Mouse (Mus musculus) CH12.LX (cell line): ENCODE results near the gene Dstn. TPM values are rescaled to one million over a fixed set of nuclear protein-coding genes. Genes with fewer than 3 reads are reported as not detected.

Experiments used
- DNase-seq: peaks from one replicate; pipeline ENCODE4 v3.0.0-alpha.2; 2013; ENCODE audit errors: extremely low read depth
- H3K27ac ChIP-seq: 2 replicates; pipeline ENCODE4 v1.5.1; 2012; ENCODE audit warnings: low read depth, mild to moderate bottlenecking, control low read depth, moderate library complexity; ENCODE audit not compliant: insufficient read depth
- H3K27me3 ChIP-seq: replicated peaks from 2 replicates; pipeline ENCODE3; 2012; ENCODE audit warnings: inconsistent platforms
- H3K36me3 ChIP-seq, 2 experiments: replicated peaks in 1 of 2; 2 replicates each; pipeline versions ENCODE3 to v1.6.1; 2012; ENCODE audit warnings: inconsistent platforms in 1 of 2, low read length in 1 of 2, mild to moderate bottlenecking in 1 of 2, mixed read lengths in 1 of 2, moderate library complexity in 1 of 2; ENCODE audit not compliant: control insufficient read depth in 1 of 2, insufficient read depth in 1 of 2
- H3K4me1 ChIP-seq, 2 experiments: 2 replicates each; pipeline ENCODE4 v1.6.1; 2012; ENCODE audit warnings: inconsistent platforms in 1 of 2, moderate library complexity in 1 of 2; ENCODE audit not compliant: insufficient read depth in 2 of 2, control insufficient read depth in 1 of 2
- H3K4me2 ChIP-seq: 2 replicates; pipeline ENCODE4 v1.6.1; 2012; ENCODE audit warnings: low read depth, mild to moderate bottlenecking, control low read depth; ENCODE audit not compliant: poor library complexity, insufficient read depth, severe bottlenecking
- H3K4me3 ChIP-seq, 3 experiments: fragments of 150-350 bp in 1 of 3; sonication (generic) in 1 of 3; replicated peaks in 1 of 3; 2 replicates each; pipeline versions ENCODE3 to v1.5.1; 2011 to 2012; ENCODE audit warnings: low read depth in 2 of 3, low read length in 2 of 3, mild to moderate bottlenecking in 2 of 3, moderate library complexity in 2 of 3, control low read depth in 1 of 3, improper control_type of control experiment in 1 of 3, inconsistent platforms in 1 of 3, mixed read lengths in 1 of 3; ENCODE audit not compliant: poor library complexity in 1 of 3
- H3K79me2 ChIP-seq: replicated peaks from 2 replicates; pipeline ENCODE4 v1.6.1; 2012; ENCODE audit warnings: mild to moderate bottlenecking, moderate library complexity; ENCODE audit not compliant: control insufficient read depth, poor library complexity, insufficient read depth, severe bottlenecking; ENCODE audit errors: extremely low read depth
- H3K9ac ChIP-seq: 2 replicates; pipeline ENCODE4 v1.6.1; 2012; ENCODE audit warnings: low read depth, mild to moderate bottlenecking, control low read depth, moderate library complexity; ENCODE audit not compliant: insufficient read depth
- H3K9me3 ChIP-seq: replicated peaks from 2 replicates; pipeline ENCODE3; 2012; ENCODE audit warnings: low read length, inconsistent platforms, mixed read lengths
- BHLHE40 ChIP-seq: IDR thresholded peaks from 2 replicates; pipeline ENCODE4 v1.6.1; 2011; ENCODE audit warnings: mild to moderate bottlenecking, low read depth, low read length, improper control_type of control experiment
- CHD2 ChIP-seq: IDR thresholded peaks from 2 replicates; pipeline ENCODE4 v1.6.1; 2011; ENCODE audit warnings: low read length, improper control_type of control experiment
- ELF1 ChIP-seq: IDR thresholded peaks from 2 replicates; pipeline ENCODE4 v1.6.1; 2014; ENCODE audit warnings: low read depth, mild to moderate bottlenecking, inconsistent platforms, low read length, improper control_type of control experiment
- IRF4 ChIP-seq: IDR thresholded peaks from 2 replicates; pipeline ENCODE4 v1.6.1; 2014; ENCODE audit warnings: low read depth, mild to moderate bottlenecking, inconsistent platforms, low read length, improper control_type of control experiment
- JUN ChIP-seq: IDR thresholded peaks from 2 replicates; pipeline ENCODE4 v1.6.1; 2011; ENCODE audit warnings: low read depth, mild to moderate bottlenecking, low read length, improper control_type of control experiment, moderate library complexity; ENCODE audit not compliant: insufficient read depth
- MAFK ChIP-seq: IDR thresholded peaks from 2 replicates; pipeline ENCODE4 v1.6.1; 2011; ENCODE audit warnings: low read length, improper control_type of control experiment; ENCODE audit not compliant: insufficient replicate concordance
- MAZ ChIP-seq: IDR thresholded peaks from 2 replicates; pipeline ENCODE4 v1.6.1; 2012; ENCODE audit warnings: low read depth, mild to moderate bottlenecking, inconsistent platforms, low read length, improper control_type of control experiment, moderate library complexity
- MYC ChIP-seq: IDR thresholded peaks from 2 replicates; pipeline ENCODE4 v1.6.1; 2011; ENCODE audit warnings: low read depth, mild to moderate bottlenecking, improper control_type of control experiment, low read length
- NELFE ChIP-seq: IDR thresholded peaks from 2 replicates; pipeline ENCODE4 v1.6.1; 2011; ENCODE audit warnings: low read depth, low read length, improper control_type of control experiment
- RCOR1 ChIP-seq: conservative IDR thresholded peaks from 2 replicates; pipeline ENCODE4 v1.6.1; 2012; ENCODE audit warnings: low read depth, mild to moderate bottlenecking, inconsistent platforms, low read length, improper control_type of control experiment
- SIN3A ChIP-seq: IDR thresholded peaks from 2 replicates; pipeline ENCODE4 v1.6.1; 2012; ENCODE audit warnings: low read length, improper control_type of control experiment, inconsistent platforms
- TBP ChIP-seq: conservative IDR thresholded peaks from 2 replicates; pipeline ENCODE4 v1.6.1; 2011; ENCODE audit warnings: low read depth, low read length, improper control_type of control experiment
- TCF12 ChIP-seq: IDR thresholded peaks from 2 replicates; pipeline ENCODE4 v1.6.1; 2014; ENCODE audit warnings: low read depth, mild to moderate bottlenecking, inconsistent platforms, low read length, improper control_type of control experiment
- UBTF ChIP-seq: IDR thresholded peaks from 2 replicates; pipeline ENCODE4 v1.6.1; 2012; ENCODE audit warnings: low read depth, mild to moderate bottlenecking, inconsistent platforms, low read length, improper control_type of control experiment, moderate library complexity
- ZC3H11A ChIP-seq: IDR thresholded peaks from 2 replicates; pipeline ENCODE4 v1.6.1; 2012; ENCODE audit warnings: low read depth, mild to moderate bottlenecking, inconsistent platforms, low read length, improper control_type of control experiment
- ZMIZ1 ChIP-seq: IDR thresholded peaks from 2 replicates; pipeline ENCODE4 v1.6.1; 2012; ENCODE audit warnings: low read depth, mild to moderate bottlenecking, inconsistent platforms, low read length, improper control_type of control experiment
- ZNF384 ChIP-seq: IDR thresholded peaks from 2 replicates; pipeline ENCODE4 v1.6.1; 2012; ENCODE audit warnings: low read depth, low read length, improper control_type of control experiment, inconsistent platforms
- dilution Hi-C: fragments of 300-500 bp; cut with MboI; formaldehyde crosslinking; loops from 2 replicates; pipeline ENCODE4 v1.14.3; 2020; ENCODE audit warnings: low sequenced_read_pairs; ENCODE audit not compliant: extremely low pct_unique_long_range_greater_than_20kb, extremely low pct_ligation_motif_present
- in situ Hi-C: fragments of 300-500 bp; cut with MboI; formaldehyde crosslinking; loops from 3 replicates; pipeline ENCODE4 v1.14.3; 2019; ENCODE audit warnings: low sequenced_read_pairs, low pct_ligation_motif_present, low pct_unique_long_range_greater_than_20kb, mixed read lengths
- polyA plus RNA-seq: library from polyadenylated mRNA; unstranded; fragments of >175 nt; gene quantifications from 2 replicates; pipeline ENCODE4 v1.2.1, GENCODE M21; 2012; ENCODE audit warnings: low read depth; ENCODE audit not compliant: insufficient read length
- total RNA-seq, 2 experiments: library from RNA; depleted of rRNA; stranded (reverse); fragments of 300-350 nt in 1 of 2; fragments of >200 nt in 1 of 2; gene quantifications; 2 replicates each; pipeline ENCODE4 v1.2.3; 2012 to 2014

The Dstn gene
- total and polyA plus RNA-seq, 3 experiments, result 68.9 to 266 (median 151) TPM

DNA sequence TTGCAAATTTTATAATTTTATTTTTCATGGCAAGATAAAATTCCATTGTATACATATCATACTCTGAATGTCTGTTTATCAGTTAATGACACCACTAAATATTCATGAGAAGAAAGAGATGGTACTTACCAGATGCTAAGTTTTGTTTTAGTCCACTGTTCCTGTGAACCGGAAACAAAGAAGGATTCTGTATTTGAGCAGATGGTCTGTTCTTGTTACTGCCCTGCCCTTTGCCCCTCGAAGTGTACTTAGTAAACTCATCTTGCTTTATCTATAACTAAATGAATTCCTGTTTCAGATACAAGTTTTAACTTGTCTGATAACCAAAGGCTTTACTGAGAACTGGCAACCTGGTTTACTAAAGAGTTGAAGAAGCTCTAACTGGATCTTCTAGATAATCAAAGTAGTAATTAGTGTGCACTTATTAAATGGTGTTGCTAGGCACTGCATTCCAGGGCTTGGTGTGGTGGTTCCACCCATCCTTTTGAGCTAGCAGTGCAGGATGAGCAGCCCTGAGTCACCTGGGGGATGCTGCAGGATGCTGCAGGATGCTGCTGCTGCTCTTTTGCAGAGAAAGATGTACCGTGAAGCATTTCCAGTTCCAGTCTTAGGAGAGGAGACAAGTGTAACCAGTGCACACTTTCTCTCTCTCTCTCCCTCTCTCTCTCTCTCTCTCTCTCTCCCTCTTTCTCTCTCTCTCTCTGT, 14.6 kb downstream of the Dstn start:
- Histone ChIP-seq H3K36me3 (peaks cover 0 to 21% of the 10 kb centered on the region in 2 experiments), H3K4me2 (no peak overlapping the region), H3K4me3 (no peak overlapping the region), H3K9me3 (peaks cover 2% of the 10 kb centered on the region), H3K27me3 (no peaks in the 10 kb centered on the region), H3K4me1 (peaks cover 0 to 19% of the 10 kb centered on the region in 2 experiments; a peak in 2 of 4 replicates), H3K9ac (no peak overlapping the region), H3K79me2 (peaks cover 25% of the 10 kb centered on the region), H3K27ac (no peak overlapping the region)
- dilution Hi-C loops, result no loop called here
- no peak for TF ChIP-seq MAZ
- TF ChIP-seq SIN3A, result no peak
- no peak for TF ChIP-seq UBTF
- DNase-seq, result no peak
- in situ Hi-C loops, result no loop called here

DNA sequence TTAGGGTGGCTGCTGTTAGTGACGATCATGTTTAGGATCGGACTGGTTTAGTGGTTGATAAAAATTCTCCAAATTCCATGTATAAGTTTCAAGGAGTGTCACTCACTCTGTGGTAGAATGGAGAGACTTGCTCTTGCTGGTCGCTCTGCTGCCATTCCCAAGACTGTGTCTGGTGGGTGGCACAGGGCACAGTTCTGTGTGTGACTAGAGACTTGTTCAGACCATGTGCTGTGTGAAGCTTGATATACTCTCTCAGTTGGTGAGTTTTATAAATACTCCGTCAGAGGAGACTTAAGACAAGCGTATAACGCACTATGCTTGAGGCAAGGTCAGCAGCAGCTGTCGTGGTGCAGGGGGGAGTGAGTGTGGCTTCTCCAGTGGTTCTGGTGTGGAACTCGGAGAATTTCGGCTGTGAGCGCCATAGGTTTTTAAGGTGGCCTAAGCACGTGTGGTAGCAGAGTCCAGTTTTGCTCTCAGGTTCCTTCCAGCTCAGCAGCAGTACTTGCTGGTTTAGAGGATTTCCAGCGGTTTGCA, 17.3 kb downstream of the Dstn start:
- peaks cover 19% of the 10 kb centered on the region for H3K79me2 ChIP-seq
- peaks cover 2% of the 10 kb centered on the region for H3K9me3 ChIP-seq
- in situ Hi-C loops, result no loop called here
- no peak for TF ChIP-seq BHLHE40
- no peak for TF ChIP-seq NELFE
- TF ChIP-seq JUN, result no peak
- no peak for TF ChIP-seq UBTF
- no peak for TF ChIP-seq MAZ
- TF ChIP-seq CHD2, result no peak
- no peak for TF ChIP-seq ZC3H11A
- no peak for TF ChIP-seq TBP
- no peak for TF ChIP-seq RCOR1
- no peak for TF ChIP-seq IRF4
- TF ChIP-seq ELF1, result no peak
- TF ChIP-seq MYC, result no peak
- TF ChIP-seq ZNF384, result no peak
- TF ChIP-seq MAFK, result no peak
- no peak for TF ChIP-seq ZMIZ1
- TF ChIP-seq TCF12, result no peak
- no peak for DNase-seq
- H3K4me3 ChIP-seq, result no peak overlapping the region
- dilution Hi-C loops, result no loop called here
- no peaks in the 10 kb centered on the region for H3K27me3 ChIP-seq
- H3K27ac ChIP-seq, result no peak overlapping the region
- H3K9ac ChIP-seq, result no peak overlapping the region
- H3K36me3 ChIP-seq, result peaks cover 0 to 19% of the 10 kb centered on the region in 2 experiments
- H3K4me2 ChIP-seq, result no peak overlapping the region
- peaks cover 0 to 12% of the 10 kb centered on the region in 2 experiments; a peak in 2 of 4 replicates for H3K4me1 ChIP-seq
